Mouse (Mus musculus): Measurements from ENCODE around the gene Fam240b.
A peak's percentile ranks its signal among the peaks of the same experiment; 100 is the strongest.

The Fam240b gene

DNA sequence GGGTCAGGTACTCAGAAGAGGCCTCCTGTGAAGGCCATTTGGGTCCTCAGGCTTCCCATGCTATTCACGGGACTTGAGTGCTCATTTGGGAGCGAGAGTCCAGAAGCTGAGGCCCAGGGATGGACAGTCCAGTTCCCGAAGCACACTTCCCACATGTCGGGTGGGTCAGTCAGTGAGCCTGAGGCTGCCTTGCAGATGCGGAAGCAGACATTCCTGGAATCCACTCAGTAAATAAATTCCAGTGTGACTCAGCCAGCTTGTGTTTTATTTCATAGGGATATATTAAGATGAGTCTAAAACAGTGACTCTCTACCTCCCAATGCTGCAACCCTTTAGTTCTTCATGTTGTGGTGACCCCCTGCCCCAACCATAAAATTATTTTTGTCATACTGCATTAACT, 58.1 kb downstream of the Fam240b start:
- no peak for DNase-seq

DNA sequence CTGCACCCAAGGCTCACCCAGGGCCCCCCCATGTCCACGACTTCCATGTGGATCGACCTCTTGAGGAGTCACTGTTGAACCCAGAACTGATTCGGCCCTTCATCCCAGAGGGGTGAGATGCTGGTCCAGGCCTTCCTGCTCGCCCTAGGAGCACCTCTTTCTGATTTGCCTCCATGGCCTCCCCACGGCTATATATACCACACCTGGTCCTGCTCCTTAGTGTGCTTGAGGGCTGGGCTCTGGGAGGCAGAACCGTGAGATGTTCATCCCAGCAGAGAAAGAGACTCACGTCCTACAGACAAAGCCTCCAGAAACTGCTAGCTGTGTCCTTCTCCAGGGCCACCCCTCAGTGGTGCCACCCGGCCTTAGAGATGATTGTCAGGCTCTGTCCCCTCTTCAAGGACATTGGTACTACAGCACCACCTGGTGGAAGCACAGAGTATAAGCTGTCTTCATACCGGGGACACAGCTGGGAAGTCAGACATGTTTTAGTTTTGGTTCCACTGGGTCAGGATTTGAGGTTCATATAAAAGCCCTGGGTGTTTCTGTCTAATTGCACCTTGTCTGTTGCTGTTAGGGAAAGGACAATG, 58.6 kb downstream of the Fam240b start:
- peak; percentile 16 to 58 for DNase-seq

DNA sequence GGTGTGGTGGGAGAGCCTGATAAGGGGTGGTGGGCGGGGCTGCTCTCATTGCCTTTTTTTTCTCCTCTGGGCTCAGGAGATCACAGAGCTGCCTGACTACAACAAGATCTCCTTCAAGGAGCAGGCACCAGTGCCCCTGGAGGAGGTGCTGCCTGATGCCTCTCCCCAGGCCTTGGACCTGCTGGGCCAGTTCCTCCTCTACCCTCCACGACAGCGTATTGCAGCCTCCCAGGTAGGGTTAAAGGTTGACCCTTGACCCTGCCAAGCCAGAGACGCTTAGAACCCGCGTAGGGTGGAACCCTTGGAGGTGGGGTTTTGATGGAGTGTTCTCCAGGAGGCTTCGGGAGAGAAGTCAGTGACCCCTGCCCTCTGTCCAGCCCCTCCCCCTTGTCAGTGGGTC, 59.8 kb downstream of the Fam240b start:
- no peak for DNase-seq

DNA sequence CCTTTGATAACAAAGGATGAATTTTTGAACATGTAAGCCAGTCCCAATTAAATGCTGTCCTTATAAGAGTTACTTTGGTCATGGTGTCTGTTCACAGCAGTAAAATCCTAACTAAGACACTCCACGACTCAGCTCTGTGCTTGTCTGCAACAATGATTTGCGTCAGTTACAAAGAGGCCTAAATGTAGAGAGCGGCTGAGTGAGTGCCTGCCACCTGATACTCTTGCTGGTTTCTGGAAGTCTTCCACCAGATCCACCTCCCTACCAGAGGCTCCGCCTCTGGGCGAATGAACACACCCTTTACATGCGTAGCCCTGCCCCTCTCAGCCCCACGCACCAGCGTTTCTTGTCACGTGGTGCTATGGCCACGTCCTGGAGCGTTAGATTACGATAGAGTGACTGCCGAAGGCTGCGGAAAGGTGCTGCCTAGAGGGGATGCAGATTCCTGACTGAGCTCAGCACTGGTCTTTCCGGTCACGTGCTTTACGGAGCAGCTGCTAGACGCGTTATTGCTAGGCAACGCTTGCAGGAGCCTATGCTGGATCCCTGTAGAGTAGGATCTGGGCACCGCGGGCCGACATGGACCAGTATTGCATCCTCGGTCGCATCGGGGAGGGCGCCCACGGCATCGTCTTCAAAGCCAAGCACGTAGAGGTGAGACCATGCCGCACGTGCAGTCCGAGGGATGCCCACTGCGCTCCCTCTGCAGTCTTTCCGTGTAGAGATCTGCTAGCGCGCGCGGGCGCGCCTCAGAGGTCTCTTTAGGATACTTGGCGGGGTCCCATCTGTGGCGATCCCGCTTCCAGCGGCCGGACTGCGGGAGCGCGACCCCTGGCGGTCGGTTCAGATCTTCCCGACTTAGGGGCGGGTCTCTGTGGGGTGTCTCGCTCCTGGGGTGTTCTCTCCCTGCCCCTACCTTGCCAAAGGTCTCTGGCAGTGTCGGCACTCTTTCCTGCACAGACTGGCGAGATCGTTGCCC, 65.3 kb downstream of the Fam240b start, which contains the start of gene Cdk20:
Cdk20 (plus strand) TSS at position 298 of the 979 bp plus-strand sequence.
- peak; percentile 68 to 74 for DNase-seq
